Mouse (Mus musculus) spleen, adult 18-20 months (tissue): ENCODE results near the gene Rln3.

Experiments
- DNase-seq, 2 experiments: peaks; one replicate each; pipeline ENCODE4 v3.0.0; 2022; ENCODE audit warnings: mixed read lengths in 2 of 2

Gene Rln3

DNA sequence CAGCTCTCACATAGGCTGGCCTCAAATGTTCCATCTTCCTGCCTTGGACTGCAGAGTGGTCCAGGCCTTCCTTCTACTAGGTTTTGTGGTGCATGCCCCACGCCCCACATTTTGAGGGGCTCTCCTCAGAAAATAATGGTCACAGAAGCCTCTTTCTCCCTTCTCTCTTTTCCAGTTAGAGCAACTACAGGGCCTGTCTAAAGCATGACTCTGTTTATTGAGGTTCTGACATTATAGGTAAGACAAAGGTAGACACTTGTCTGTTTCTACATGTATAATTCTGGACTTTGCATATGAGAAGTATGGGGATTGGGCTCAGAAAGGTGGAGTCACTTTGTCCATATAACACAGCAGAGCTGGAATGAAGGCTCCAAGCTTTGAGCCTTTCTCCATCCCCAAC lies 20.2 kb upstream of the Rln3 start, which contains the start of gene Gm10643:
Gm10643 (minus strand) TSS at position 101 of the 400 bp plus-strand sequence.
- no peak for DNase-seq

DNA sequence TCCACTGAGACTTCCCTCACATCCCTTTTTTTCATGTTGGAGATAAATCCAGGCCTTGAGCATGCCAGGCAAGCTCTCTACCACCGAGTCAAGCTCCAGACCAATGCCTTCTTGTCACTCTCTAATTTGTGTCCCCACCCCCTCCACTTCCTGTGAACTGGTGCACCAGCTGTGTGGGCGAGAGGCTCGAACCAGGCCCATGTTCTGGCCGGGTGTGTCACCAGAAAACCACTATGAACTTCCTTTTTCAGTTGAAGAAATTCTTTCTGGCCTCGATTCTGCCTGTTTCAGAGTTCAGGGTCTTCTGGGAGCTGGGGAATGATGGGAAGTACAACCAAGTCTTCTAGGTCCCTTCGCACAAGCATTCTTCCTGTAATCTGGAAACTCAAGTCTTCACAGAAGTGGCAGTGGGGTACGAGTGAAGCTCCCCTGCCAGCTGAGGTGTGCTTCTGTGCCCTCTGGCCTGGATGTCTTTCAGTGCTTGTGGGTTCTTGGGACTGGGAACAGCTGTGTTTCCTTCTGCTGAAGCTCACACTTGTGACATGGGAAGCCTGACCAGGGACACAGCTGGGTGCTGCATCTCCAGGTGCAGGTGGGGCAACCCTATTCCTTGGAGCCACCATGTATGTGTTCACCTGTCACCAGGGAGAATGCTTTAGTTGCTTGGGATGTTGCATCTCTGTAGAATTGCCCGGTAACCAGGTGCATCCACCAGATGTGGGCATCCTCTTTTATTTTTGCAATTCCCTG lies 19.2 kb upstream of the Rln3 start:
- peak; percentile 61 to 69 for DNase-seq

DNA sequence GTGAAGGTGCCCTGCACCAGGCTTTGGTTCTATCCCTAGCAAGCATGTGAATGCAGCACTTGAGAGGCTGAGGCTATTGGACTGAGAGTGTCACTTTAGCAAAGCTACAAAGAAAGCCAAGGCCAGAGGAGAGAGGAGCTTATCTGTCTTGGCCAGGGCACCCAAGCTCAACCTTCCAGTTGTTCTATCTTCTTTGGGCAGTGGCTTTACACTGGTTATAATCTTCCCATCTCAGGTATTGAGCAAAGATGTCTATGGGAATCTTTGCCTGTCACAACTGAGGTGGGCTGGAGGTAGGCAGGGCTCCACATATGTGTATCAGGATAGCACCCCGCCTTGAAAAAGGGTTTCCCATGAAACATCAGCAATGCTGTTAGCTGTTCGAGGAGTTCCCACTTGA lies 15.4 kb upstream of the Rln3 start:
- DNase-seq, result no peak

DNA sequence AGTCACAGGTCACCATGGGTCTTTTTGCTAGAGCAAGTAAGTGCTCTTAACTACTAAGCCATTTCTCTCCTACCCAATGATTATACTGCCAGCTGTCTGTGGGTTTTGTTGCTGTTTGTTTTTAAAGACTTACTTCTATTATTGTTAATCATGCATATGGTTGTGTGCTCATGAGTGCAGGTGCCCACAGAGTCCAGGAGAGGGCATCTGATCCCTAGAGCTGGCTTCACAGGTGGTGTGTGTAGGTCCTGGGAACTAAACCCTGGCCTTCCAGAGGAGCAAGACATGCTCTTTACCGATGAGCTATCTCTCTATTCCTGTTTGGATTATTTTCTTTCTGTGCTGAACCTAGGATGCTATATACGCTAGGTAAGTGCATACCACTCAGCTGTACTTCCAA lies 14.4 kb upstream of the Rln3 start:
- no peak for DNase-seq

DNA sequence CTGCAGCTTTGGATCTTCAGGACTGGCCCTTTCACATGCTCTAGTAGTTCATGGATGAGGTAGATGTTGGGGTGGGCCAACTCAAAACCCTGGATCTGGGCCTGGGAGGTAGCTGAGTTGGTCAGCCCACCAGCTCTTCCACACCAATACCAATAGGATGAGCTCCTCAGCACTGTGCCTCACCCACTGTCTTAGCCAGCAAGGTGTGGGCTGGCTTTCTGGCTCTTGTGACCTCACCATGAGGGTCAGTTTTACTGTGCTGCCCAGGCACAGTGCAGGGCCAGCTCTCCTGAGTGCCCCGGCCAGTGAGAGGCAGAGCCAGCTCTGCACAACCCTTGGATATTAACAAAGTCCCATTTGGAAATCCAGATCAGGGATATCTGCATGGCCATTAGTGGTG lies 13.0 kb upstream of the Rln3 start:
- no peak for DNase-seq

DNA sequence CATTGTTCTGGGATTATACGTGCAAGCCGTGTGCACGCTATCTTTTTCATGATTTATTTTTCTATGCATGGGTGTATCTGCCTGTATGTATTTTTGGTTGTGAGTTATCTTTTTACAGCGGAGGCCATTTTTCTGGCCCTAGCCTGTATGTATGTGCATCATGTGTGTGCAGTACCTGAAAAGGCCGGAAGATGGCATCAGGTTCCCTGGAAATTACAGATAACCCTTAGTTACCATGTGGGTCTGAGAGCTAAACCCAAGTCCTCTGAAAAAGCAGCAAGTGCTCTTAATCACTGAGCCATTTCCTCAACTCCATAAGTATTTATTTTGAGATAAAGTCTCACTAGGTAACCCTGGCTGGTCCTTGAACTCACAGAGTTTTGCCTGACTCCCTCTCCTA lies 8.4 kb upstream of the Rln3 start:
- no peak for DNase-seq

DNA sequence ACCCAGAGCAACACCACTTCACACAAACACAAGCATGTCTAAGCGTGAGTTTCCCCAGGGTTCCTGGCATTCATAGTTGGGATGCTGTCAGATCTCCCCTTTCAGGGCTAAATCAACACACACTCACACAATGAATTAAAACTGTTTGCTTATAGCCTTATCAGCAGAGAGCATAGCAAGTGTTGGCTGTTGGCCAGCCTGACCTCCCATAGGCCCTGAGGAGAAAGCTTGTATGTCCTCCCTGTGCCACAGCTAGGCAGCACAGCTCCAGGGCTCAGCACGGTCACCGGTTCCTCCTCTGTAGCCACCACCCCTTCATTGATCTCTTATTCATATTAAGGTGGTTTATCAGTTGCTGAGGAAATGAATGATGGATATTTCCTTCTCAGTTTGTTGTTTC lies 7.9 kb upstream of the Rln3 start:
- no peak for DNase-seq

DNA sequence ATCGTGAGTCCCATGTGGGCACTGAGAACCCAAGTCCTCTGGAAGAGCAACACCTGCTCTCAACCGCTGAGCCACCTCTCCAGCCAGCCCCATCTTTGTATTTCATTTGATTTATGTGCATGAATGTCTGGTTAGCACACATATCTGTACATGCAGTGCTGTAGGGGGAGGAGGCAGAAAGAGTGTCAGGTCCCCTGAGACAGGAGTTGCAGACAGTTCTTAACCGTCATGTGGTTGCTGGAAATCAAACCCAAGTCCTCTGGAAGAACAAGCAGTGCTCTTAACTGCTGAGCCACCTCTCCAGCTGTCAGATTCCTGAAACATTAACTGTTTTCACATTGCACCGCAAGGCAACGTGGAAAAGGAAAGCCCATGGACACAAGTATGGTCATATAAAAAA lies 3.4 kb upstream of the Rln3 start:
- no peak for DNase-seq

DNA sequence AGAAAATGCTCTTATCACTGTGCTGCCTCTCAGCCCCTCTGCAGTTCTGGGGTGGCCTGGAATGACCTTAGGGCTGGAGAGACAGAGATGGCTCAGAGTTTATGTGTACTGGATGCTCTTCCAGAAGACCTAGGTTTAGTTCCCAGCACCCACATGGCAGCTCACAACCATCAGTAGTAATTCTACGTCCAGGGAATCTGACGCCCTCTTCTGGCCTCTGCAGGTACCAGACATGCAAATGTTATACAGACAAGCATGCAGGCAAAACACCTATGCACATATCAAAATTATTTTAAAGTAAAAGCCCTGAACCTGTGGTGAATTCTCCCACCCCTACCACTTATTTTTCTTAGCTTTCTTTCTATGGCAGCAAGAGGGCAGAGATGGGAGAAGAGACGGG lies 1.7 kb upstream of the Rln3 start:
- DNase-seq, result no peak

DNA sequence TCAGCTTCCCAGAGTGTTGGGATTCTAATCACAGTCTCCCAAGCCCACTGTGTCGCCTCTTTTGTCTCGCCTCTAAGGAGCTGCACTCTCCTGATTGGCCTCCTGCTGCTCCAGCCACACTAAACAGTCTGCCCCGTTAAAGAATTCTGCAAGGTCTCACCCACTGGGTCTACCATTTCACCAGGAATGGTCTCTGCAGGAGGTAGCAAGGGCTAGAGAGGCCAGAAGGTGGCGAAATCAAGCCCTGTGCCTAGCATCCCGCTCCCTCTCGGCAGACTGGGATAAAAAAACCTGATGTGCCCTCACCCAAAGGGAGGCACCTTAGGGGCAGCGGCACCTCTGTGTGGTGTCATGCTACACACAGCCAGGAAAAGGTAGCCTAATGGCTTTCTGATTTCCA lies 697 bp downstream of the Rln3 start:
- DNase-seq, result no peak

DNA sequence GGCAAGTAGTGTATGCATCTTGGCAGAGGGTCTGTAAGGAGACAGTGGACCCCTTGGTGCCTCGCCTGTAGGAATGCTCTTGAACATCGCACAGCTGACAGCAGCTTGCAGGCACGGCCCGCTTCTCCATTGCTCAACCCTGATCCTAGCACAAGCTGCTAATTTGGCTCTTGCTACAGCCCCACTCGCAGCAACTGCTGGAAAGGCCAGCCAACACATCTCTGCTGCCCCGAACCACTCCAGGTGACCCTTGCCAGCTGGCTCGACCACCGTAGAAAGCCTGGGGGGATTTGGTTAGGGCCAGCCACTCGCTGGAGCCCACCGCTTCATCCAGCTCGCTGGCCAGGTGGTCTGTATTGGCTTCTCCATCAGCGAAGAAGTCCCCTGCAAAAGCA lies 1.9 kb downstream of the Rln3 start:
- DNase-seq, result no peak

DNA sequence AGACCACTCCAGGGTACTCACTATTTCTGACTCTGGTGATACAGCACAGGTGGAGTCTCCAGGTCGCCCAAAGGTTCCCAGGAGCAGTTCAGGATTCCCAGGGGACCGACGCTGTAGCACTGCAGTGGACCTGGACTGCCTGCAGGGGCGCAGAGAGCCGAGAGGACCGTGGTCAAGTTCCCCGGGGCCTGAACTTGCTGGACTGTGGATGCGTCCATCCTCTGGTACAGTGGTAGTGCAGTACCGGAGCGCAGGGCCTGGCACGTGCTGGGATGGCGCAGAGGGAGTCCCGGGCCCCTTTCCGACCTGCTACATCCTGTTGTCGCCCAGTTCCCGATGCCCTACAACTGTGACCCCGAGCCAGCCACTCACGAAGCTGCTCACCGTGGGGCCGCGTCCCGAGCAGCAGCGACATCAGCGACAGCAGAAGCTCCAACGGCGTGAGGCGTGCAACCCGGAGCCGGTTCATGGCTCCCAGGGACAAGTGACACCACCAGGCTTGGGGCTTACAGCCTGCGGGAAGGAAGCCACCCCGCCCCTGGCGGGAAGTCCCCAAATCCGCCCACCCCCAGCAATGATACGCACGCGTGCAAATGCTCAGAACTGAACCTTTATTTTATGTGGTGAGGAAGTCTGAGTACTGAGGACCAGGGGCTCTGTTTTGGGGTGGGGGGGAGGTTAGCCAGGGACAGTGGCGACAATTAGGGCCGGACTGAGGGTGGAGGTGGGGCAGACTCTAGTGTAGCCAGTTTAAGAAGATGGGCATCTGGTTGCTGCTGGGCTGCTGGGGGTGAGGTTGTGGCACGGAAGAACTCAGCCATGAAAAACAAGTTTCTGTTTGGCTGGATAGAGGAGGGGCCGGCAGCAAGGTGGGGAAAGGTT lies 2.5 kb downstream of the Rln3 start, which contains the start of gene Il27ra:
Il27ra (minus strand) TSS at position 524 of the 882 bp plus-strand sequence.
- DNase-seq, result peak; percentile 72 to 75

DNA sequence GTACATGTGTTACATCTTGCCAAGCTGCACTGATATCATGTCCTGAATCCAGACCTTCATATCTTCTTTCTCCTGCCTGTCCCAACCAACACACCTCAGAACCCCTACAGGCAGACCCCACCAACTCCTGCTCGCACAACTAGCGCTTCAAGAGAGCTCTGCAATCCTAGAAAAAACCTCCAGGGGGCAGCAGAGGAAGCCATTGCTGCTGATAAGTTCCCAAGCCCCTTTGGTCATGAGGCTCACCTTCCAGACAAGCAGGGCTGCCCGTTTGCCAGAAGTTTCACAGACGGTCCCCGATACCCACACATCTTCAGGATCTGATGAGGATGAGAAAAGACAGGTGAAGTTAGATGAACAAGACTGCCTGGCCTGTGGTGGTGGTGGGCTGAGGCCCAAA lies 5.8 kb downstream of the Rln3 start:
- peak; percentile 56 to 77 for DNase-seq

DNA sequence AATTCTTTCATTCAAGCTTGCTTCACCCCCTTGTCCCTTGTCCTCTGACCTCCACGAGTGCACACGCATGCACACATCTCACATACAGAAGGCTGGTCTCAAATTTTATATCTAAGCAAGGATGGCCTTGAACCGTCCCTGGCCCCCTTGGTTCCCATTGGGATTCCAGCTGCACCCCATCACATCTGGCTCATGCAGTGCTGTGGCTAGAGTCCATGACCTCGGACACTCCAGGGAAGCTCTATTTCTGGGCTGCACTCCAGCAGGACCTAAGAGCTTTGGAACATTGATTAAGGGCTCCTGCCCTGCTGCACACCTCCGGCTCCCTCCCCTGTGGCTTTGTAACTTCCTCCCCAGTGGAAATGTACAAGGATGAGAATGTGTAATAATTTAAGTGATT lies 6.8 kb downstream of the Rln3 start:
- DNase-seq, result no peak

DNA sequence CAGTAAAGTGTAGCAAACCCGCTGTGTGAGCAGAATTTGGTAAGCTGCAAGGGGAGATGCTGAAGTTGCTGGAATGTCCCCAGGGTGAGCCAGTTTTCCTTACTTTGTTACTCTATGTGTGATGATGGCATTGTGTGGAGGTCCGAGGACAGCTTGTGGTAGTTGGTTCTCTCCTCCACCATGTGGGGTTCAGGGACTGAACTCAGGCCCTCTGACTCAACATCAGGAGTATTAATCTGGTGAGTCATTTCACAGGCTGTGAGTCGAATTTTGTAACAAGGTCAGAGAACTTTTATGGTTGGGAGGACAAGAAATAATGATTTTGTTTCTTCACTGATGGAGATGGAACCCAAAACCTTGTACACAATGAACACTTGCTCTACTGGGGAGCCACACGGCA lies 12.0 kb downstream of the Rln3 start:
- DNase-seq, result no peak

DNA sequence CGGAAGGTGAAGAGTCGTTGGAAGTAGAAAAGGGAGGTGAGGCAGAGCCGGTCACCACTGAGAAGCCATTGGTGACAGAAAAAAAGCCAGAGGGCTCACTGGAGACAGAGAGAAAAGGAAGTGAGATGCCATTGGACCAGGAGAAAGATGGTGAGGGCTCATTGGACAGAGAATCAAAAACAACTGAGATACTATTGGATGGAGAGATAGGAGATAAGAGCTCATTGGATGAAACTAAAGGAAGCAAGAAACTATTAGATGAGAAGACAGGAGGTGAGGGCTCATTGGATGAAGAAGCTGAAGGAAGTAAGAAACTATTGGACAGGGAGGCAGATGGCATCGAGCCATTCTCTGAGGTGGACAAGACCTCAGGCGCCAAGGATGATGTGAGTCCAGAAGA lies 15.5 kb downstream of the Rln3 start:
- DNase-seq, result no peak

DNA sequence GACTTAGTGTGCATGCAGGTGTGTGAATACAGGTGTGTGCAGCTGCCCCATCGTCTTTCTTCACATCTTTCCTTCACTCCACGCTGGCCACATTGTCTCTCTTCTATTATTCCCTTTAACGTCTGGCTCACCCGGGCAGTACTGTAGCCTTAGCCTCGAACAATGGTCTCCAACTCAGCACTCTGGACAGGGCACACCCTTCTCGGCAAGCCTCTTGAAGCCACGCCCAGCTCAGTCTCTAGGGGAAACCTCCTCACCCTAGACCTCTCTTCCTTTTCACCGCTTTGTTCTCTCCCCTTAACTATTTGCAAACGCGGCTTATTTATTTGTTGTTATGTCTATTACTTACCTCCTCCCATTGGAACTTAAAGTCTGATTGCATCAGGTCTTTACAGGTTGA lies 17.4 kb downstream of the Rln3 start:
- DNase-seq, result peak in 1 of 2 experiments; percentile 43

DNA sequence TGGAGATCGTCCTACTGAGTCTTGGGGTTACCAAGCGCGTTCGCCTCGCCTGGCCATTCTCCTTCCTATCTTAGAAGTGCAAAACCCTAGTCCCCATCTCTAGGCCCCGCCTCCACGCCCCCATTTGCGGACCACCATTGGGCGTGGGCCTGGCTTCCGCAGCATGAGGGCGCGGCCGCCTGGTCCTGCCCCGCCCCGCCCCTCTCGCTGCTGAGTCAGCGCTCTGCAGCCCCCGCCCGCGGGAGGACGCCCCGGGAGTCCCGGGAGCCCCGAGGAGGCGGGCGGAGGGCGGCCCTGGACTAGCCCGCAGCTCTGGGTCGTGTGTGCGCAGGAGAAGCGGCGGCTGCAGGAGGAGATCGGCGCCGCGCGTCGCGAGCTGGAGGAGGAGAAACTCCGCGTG lies 18.9 kb downstream of the Rln3 start:
- DNase-seq, result no peak

DNA sequence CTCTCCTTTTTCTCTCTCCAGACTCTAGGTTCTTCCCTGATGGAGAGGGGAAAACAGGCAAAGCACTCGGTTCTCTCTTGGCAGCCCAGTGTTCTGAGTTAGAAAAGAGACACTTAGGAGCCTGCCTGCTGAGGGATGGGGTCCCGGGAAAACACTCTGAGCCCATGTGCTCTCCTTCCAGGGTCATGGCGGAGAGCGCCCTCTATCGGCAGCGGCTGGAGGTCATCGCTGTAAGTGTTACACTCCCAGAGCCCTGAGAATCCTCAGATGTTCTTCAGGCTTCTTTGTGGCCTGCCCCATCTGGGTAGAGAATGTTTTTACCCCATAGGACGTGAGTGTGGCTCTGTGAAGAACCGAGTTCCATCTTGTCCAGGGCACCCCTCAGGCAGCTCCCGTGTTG lies 20.6 kb downstream of the Rln3 start:
- DNase-seq, result peak in 1 of 2 experiments; percentile 51

DNA sequence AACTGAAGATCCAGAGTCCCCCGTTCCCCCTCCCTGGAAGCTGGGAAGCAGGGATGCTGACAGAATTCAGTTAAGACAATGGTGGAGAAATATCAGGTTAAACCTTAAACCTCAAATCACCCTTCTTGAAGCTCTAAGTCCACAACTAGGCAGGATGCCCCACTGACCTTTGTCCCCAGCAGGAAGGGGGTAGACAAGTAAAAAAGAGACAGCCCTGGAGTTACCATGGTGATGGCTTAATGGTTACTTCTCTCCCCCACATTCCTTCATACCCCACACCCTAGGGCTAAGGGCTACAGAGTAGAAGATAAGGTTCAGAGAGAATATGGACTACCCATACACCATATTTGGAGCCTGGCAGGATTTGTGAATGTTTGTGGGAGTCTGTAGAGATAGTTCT lies 21.2 kb downstream of the Rln3 start:
- DNase-seq, result no peak

DNA sequence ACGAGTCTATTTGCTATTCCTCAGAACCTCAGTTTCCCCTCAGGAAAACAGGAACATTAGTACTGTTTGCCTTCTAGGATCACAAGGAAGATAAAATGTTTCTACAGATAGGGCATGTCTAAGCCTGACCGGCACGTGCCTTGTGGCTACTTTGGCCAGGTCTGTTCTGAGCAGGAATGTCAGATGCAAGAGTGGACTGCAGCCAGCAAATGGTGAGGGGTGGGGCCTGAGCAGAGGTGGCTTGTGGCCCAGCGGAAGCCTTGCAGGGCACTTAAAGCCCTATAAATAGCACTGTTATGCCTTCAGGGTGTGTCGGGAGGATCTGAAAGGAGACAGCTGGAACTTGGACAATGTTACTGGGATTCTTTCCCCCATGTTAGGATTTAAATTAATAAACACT lies 21.7 kb downstream of the Rln3 start:
- no peak for DNase-seq

DNA sequence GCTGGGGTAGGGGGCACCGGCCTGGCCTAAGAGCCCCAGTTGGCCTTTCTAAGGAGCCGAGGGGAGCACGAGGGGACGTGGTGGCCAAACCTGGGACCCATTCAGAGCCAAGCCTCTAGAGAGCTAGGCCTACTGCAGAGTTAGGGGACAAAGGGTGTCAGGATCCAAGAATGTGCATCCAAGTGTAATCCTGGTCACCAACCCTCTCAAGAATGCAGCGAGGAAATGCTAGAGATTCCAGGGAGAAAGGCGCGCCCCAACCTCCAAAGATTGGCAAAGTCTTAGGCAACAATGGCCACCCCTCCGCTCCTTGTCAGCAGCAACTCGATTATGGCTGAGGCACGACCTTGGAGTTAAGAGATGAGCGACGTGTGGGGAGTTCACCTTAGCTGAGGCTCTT lies 23.2 kb downstream of the Rln3 start:
- no peak for DNase-seq

DNA sequence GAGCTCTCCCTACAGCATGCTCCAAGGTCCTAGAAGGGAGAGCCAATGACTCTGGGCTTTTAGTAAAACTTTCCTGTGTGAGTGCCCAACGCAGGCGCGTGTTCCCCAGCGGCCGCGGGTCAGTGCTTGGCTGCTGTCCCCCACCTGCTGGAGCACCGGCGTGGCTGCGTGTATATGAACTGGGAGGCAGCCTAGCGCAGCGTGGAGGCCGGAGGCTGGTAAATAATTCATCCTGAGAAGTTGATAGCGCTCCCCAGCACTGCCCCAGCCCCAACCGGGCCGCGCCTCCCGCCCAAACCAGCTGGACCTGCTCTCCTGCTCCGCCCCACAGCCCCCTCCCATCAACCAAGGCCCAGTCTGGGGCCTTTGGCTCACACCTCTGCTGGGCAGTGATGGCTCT lies 23.7 kb downstream of the Rln3 start, which contains the start of gene Palm3:
Palm3 (plus strand) TSS at position 376 of the 400 bp plus-strand sequence.
- DNase-seq, result no peak

DNA sequence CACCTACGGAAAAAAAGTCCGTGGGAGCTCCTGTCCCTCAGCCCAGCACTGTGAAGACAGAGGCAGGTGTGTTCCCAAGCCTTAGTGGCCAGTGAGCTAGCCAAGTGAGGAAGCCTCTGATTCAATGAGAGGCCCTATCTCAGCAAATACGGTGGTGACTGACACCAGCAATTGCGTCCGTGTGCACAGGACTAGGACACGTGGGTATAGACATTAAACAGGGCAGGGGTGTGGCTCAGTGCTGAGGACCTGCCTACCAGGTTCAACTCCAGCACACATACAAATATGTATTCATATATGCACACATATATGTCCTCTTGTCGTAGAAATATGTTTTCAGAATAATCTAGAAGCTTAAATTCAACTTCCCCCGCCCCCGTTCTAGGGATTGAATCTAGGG lies 25.1 kb downstream of the Rln3 start:
- no peak for DNase-seq
